Mouse (Mus musculus) layer of hippocampus, postnatal 25 days (tissue): ENCODE results near the gene Sult2b1. TPM values are rescaled to one million over a fixed set of nuclear protein-coding genes. Genes with fewer than 3 reads are reported as not detected.

Source experiments
- DNase-seq, 2 experiments: peaks; one replicate each; pipeline ENCODE4 v3.0.0; 2022; ENCODE audit warnings: mixed read lengths in 2 of 2, low spot score in 1 of 2; ENCODE audit errors: extremely low spot score in 1 of 2
- total RNA-seq, 2 experiments: library from RNA; stranded (reverse); gene quantifications; 2 replicates each; pipeline ENCODE4 v1.2.3; 2021

Sult2b1 gene
- total RNA-seq, 2 experiments from 2014 or later, result 6.8 to 9.1 TPM

DNA sequence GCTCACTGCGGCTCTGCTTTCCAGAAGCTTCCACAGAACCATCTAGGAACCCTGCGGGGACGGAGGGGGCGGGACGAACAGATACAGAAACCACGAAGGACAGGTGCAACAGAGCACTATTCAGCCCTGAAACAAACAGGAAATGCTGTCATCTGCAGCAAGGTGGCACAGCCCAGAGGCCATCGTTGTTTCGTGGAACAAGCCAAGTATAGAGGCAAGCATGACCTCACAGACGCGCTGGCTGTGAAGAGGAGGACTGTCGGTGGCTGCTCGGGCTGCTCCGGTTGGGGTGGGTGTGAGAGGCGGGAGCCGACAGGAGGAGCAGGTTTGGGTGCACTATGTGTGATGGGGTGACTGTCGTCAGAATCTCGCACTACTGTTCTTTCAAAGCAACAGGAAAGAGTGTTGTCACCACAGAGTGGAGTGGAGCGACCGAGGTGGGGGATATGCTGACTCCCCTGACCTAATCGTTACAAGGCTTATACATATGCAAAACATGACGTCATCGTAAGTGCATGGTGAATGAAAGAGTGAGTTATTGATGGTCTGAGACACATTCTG lies 5.3 kb downstream of the Sult2b1 start:
- no peak for DNase-seq

DNA sequence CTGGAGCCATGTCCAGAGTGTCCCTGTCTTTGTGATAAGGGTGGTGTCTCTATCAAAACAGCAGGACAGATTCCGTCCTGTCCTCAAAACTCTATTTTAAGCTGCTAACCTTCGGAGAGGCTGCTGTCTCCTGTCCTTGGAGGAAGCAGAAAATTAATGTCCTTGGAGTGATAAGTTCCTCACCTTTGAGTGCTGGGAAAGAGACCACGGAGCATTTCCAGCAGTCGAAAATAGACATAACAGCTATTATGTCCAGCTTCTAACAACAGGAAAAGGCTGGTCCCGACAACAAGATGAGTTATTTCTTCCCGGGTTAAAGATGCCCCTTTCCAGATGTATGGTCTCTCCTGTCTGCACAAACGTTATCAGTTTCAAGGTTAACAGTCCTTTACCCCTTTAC lies 9.2 kb downstream of the Sult2b1 start:
- DNase-seq, result no peak

DNA sequence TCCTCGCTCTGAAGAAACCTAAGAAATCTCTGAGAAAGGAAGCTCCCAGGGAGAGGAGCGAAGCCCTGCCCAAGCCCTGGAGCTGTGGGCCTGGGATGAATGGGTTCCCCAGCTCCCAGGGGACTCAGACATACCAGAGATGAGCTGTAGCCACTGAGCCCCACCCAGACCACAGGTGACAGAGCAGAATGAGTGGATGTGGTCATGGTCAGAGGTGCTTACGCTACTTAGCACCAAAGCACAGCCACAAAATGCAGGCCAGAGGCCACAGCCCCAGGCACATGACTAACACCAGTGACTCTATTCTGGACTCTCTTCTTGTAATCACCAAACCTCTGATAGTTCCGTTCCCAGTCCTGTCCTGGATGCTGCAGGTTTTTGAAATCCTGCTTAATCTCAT lies 13.4 kb downstream of the Sult2b1 start:
- no peak for DNase-seq

DNA sequence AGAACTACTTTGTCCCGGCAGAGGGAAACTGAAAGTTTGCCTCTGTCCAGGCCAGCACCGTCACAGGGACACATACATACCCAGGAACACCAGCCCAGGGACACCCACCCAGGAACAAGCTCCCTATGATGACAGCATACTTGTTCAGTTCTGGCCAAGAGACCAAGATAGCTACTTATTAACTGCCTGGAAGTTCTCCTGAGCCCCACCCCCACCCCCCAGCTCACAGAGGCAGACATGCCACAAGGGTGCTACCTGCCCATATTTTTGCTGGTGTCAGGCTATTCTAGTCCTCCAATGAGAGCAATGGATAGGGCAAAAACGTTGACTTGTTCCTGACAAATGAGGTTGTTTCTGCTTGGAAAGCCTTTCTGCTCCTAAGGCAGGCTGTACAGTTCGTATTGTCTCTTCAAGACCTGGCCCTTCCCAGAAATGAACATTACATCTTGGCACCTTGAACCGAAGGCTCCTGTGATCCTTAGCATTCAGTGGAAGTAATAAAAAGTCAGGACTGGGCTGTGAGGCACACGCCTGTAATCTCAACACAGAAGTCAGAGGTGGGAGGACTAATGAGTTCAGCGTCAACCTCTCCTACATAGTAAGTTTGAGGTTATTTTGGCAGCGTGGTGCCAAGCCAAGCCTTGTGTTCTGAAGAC lies 13.9 kb downstream of the Sult2b1 start:
- DNase-seq, result no peak

DNA sequence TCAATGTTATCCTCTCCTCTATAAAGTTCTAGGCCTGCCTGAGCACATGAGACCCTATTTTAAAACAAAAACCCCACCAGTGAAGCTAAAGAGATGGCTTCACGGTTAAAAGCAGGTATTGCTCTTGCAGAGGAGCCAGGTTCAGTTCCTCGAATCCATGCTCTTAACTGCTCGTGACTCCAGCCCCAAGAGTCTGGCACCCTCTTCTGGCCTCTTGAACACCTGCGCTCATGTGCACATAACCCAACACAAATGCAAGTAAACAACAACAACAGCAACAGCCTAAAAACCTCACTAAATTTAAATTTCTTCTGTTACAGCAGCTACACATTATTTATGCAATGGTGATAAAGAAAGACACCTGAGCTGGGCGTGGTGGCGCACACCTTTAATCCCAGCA lies 17.0 kb downstream of the Sult2b1 start:
- DNase-seq, result no peak

DNA sequence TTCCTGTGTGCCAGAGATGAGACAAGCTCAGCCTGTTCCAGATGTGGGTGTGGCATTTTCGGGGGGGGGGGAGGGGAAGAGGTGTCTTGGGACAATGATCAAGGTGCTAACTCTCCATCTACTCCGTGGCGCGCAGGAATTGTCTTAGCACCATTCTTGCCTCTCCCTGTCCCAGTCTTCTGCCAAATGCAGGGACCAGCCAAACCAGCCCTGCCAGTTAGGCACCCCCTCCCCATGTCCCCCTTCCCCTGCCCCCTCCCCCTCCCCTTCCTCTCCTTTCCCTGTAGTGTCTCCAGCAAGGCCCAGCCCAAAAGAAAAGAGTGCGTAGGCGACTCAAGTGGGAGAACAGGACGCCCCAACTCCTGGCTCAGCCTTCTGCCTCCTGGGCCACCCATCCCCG lies 17.7 kb downstream of the Sult2b1 start:
- no peak for DNase-seq

DNA sequence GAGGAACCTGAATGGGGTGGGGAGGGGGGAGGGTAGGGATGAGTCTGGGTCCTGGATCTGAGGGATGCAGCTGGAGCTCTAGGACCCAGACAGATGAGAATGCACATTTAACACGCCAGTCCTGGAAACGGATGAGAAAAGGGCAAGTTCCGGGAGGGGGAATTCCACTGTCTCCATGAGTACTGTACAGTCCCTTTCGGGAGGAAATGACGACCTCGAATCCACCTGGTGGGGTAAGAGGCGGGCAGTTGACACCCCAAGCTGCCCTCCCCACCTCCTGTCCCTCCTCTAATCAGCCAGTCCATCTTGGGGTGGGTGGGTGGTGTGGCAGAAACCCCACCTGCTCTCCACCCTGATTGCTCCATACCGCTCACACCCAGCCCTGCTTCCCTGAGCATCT lies 18.5 kb downstream of the Sult2b1 start:
- DNase-seq, result no peak

DNA sequence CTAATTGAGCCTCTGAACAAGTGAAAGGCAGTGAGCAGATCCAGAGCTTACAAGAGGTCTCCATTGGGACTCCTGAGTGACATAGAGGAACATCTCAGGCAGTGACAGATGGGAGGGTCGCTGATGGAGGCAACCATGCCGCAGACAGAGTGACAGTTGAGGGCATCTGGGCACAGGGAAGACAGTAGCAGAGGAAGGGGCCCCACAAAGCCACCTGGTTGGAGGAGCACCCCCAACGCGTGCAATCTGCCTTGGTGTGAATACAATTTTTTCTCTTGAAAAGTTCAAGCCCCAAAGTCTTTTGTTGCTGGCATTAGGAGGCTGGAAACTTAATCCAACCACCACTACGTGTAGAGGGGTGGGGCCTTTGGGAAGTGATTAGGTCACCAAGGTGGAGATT lies 24.3 kb downstream of the Sult2b1 start:
- DNase-seq, result no peak

DNA sequence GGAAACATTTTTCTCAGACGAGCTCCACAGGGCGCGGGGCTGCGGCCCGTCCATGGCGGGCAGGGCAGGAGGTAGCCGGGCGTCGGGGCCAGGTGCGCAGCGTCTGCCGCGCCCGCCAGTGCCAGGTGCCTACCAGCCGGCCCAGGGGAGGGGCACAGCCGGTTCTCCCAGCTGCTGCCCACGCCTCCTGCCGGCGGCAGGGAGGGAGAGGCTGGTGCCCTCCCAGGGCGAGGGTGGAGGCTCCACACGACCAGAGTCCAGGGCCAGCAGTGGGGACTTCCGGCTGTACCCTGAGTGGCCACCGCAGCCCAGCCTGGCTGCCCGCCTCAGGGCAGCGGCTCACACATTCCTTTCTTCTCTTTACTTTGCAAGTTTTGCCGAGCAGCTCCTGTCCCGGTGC lies 25.1 kb downstream of the Sult2b1 start:
- no peak for DNase-seq

DNA sequence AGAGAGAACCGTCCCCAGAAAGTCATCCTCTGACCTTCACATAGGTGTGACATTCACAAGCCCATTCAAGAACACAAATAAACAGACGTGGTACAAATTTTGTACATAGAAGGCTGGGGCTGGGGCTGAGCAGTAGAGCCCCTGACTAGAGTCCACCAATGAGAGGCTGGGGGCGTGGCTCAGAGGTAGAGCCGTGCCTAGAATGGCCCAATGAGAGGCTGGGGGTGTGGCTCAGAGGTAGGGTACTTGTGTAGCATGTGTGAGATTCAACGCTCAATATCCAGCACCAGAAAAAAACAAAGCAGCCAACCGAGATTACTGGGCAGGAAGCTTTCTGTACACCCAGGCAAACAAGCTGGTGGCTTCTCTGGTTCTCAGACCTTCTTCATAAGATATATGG lies 28.8 kb downstream of the Sult2b1 start:
- DNase-seq, result no peak

DNA sequence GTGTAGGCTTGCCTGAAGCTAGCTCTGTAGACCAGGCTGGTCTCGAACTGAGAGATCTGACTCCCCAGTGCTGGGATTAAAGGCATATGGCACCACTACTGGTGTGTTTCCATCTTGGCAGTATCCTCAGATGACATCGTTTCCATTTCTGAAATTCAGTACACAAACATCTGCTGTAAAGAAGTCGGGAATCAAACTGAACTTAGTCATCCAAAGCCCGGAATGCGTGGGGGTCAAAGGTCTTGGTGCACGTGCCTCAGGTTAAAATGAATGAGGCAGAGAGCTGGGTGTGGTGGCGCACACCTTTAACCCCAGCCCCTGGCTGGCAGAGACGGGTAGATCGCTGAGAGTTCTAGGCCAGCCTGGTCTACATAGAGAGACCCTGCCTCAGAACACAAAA lies 34.3 kb downstream of the Sult2b1 start:
- no peak for DNase-seq

DNA sequence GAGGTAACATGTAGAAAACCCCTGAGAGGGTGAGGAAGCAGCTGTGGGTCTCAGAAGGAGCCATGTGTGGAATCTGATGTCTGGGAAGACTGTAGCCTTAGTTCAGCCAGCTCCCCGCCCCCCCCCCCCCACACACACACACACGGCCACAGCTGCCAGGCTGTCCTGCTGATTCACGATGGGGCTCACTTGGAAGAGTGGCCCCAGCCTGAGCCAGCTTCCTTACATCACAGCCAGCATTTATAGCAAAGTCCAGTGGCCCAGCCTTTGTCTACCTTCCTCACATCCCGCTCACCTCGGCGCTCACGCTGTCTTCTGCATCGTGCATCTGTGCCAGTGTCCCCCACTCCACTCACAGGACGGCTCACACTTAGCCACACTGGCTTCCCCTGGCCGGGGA lies 35.1 kb downstream of the Sult2b1 start:
- no peak for DNase-seq

DNA sequence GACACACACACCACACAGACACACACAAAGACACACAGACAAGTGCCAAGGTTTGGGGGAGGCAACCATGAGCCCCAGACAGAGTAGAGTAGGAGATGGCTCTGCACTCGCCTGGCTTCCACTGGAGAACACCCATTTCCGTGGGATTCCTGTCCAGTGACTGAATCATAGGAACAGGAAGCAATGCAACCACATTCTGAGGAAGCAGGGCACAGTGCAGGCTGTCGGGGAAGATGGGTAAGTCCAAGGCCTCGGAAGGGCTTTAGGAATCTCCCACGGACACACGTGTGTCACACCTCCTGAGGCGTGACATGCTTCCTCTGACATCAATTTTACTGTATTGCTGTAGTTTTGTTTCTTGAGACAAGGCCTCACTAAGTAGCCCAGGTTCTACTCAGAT lies 36.4 kb downstream of the Sult2b1 start:
- no peak for DNase-seq

DNA sequence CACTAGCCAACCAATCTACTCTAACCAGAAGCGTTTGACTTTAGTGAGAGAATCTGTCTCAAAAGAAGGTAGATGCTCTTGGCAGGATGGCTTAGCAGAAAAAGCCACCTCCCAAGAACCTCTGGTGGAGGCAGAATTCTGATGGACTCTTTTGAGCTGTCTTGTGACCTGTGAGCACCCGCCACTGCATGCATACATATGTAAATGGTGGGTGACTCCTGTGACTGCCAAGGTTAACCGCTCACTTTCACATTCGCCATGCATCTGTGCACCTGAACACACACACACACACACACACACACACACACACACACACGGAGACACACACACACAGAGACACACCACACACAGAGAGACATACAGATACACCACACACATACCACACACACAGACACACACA lies 37.0 kb downstream of the Sult2b1 start:
- DNase-seq, result no peak

DNA sequence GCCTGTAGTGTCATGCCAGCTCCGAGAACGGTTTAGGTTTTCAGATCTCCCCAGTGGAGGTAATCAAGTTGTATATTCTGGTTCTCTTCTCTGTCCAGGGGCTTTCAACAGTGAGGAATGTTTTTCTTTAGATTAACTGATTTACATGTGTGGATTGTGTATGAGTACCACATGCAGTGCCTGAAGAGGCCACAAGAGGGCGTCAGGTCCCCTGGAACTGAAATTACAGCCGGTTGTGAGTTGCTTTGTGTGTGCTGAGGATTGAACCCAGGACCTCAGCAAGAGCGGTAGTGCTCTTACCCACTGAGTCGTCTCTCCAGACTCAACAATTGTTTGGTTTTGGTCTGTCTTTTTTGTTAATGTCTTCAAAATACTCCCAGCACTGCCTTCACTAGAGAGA lies 38.0 kb downstream of the Sult2b1 start:
- no peak for DNase-seq

DNA sequence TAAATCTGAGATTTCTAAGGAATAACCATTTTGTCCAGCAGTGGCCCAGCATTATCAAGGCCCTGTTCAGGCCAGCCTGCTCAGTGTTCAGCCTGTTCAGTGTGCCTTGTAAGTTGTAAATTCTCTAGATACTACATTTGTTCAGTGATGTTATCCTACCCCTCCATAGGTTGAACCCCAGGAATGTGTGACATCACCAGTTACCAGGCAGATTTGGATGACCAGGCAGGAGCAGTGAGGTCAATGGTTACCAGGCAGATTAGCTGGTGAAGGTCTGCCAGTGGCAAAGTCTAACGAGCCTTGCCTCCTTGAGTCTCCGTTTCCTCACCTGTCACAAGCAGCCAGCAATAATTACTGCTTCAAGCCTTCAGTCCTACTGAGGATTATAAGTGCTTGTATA lies 40.1 kb downstream of the Sult2b1 start:
- DNase-seq, result peak; percentile 49 to 62

DNA sequence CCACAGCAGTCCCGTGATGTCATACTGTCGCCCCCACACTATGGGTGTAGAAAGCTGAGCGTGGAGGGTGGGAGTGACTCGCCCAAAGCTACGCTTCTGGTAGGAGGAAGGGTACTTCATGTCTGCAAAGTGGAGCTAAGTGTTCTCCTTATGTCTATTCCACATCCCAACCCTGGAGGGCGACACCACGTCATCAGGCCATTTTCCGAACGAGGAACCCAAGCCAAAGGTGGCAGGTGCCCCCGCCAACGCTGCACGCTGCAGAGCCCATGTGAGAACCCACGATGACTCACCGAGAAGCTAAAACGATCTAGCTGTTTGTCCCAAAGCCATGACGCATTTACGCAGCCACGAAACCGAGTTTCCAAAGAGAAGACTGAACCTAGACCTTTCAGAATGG lies 42.1 kb downstream of the Sult2b1 start:
- DNase-seq, result peak; percentile 51 to 66

DNA sequence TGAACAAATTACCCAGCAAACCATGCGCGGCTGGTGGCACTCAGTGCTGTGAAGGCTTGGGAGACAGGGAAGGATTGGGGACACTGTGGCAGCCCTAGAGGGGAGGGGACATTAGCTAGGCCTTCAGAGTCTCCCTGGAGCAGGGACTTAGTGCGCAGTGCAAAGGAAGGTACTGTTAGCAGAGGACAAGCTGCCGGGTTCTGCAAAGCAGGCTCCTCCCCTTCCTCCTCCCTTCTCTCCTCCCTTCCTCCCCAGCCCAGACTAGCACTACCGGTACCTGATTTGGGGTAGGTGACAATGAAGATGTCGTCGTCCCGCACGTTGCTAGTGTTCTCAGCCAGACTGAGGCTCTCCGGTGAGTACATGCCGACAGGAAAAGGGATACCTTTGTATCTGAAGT lies 42.7 kb downstream of the Sult2b1 start:
- DNase-seq, result no peak

DNA sequence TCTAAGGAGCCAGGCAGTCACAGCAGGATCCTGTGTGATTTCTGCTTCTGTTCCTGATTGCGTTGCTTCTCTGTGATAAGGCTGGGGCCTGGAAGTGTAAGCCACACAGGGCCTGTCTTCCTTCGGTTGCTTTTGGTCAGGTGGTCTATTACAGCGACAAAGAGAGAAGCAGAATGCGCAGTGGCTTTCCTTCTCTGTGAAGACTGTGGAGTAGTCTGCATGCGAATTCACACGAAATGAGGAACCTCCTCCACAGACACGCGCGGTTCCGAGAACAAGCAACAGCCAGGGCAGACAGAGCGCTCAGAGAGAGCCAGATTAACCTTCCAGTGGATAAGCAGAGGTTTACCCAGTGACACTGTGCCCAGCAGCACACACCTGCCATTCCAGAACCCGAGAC lies 43.2 kb downstream of the Sult2b1 start:
- DNase-seq, result no peak

DNA sequence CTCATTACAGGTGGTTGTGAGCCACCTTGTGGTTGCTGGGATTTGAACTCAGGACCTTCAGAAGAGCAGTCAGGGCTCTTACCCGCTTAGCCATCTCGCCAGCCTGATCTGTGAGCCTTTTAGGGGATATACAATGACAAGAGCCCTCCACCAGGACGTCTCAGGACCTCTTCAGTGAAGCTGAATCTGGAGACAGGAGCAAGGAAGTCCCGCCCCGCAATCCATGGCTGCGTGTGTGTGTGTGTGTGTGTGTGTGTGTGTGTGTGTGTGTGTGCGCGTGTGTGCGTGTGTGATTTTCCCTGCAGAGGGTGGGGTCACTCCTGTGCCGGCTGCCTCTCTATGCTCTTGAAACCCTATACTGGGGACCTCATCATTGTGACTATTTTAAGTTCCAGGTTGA lies 44.6 kb downstream of the Sult2b1 start:
- no peak for DNase-seq

DNA sequence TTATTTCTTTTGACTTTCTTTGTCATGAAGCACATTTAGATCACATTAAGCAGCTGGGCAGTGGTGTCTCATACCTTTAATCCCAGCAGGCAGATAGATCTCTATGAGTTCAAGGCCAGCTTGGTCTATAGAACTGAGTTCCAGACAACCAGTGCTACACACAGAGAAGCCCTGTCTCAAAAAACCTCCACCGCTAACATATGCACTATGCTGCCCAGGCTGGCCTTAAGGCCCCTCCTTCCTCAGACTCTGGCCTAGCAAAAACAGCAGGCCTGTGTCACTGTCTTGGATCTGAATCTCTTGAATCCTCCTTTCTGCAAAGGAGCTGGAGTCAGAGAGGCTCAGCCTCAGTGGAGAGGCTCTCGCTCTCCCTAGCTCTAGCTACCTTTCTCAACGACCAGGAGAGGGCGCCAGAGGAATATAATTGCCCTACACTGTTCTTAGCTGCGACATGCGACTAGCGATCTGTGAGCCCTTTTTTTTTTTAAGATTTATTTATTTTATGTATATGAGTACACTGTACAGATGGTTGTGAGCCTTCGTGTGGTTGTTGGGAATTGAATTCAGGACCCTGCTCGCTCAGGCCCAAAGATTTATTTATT lies 45.2 kb downstream of the Sult2b1 start:
- DNase-seq, result peak; percentile 76 to 96

DNA sequence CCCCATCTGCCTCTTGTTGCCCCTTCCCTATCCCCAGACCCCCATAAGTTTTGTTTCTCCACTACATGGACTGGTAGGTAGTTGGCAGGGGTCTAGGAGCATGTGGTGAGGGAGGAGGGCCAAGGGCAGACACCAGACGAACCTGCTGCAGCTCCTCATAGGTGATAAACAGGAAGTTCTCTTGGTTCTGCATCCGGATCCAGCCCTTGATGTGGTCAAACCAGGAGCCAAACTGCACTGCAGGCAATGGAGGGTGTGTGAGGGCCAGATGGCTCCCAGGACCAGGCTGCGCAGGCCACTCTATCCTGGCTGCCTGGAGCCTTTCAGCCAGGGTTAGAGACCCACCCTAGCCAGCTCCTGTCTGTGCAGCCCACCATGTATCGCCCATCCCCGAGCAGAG lies 51.0 kb downstream of the Sult2b1 start:
- DNase-seq, result no peak
